Mouse (Mus musculus) testis, adult 2 months (tissue): ENCODE data around the gene A930017K11Rik. TPM values are rescaled to one million over a fixed set of nuclear protein-coding genes. Genes with fewer than 3 reads are reported as not detected.

ENCODE experiments used
- H3K27ac ChIP-seq: fragments of 200-500 bp; 2 replicates; pipeline ENCODE4 v1.5.1; 2012; ENCODE audit warnings: low read depth, low read length; ENCODE audit not compliant: control insufficient read depth, insufficient read depth
- H3K27me3 ChIP-seq: fragments of 200-500 bp; 2 replicates; pipeline ENCODE4 v1.6.1; 2012; ENCODE audit warnings: mild to moderate bottlenecking, low read length, moderate library complexity; ENCODE audit not compliant: control insufficient read depth, insufficient read depth
- H3K36me3 ChIP-seq: fragments of 200-500 bp; 2 replicates; pipeline ENCODE4 v1.6.1; 2012; ENCODE audit warnings: mild to moderate bottlenecking, low read length; ENCODE audit not compliant: control insufficient read depth, insufficient read depth
- H3K4me1 ChIP-seq: fragments of 200-500 bp; 2 replicates; pipeline ENCODE4 v1.6.1; 2012; ENCODE audit warnings: low read length; ENCODE audit not compliant: control insufficient read depth, insufficient read depth
- H3K4me3 ChIP-seq: fragments of 200-500 bp; 2 replicates; pipeline ENCODE4 v1.5.1; 2012; ENCODE audit warnings: low read depth, mild to moderate bottlenecking, low read length, moderate library complexity, mixed read lengths; ENCODE audit not compliant: control insufficient read depth
- CTCF ChIP-seq: fragments of 200-500 bp; IDR thresholded peaks from 2 replicates; pipeline ENCODE4 v1.5.1; 2012; ENCODE audit warnings: low read depth, mild to moderate bottlenecking, inconsistent platforms, low read length, moderate library complexity; ENCODE audit not compliant: control insufficient read depth, insufficient read depth, insufficient replicate concordance
- POLR2A ChIP-seq: fragments of 200-500 bp; IDR thresholded peaks from 2 replicates; pipeline ENCODE4 v1.6.1; 2012; ENCODE audit warnings: low read depth, mild to moderate bottlenecking, inconsistent platforms, low read length, moderate library complexity; ENCODE audit not compliant: control insufficient read depth
- polyA plus RNA-seq: library from polyadenylated mRNA; depleted of rRNA; stranded (reverse); fragments of >200 nt; gene quantifications from 2 replicates; pipeline ENCODE4 v1.2.3, GENCODE M21; 2012

Gene A930017K11Rik
- polyA plus RNA-seq, 1 experiment, result 0.10 TPM

DNA sequence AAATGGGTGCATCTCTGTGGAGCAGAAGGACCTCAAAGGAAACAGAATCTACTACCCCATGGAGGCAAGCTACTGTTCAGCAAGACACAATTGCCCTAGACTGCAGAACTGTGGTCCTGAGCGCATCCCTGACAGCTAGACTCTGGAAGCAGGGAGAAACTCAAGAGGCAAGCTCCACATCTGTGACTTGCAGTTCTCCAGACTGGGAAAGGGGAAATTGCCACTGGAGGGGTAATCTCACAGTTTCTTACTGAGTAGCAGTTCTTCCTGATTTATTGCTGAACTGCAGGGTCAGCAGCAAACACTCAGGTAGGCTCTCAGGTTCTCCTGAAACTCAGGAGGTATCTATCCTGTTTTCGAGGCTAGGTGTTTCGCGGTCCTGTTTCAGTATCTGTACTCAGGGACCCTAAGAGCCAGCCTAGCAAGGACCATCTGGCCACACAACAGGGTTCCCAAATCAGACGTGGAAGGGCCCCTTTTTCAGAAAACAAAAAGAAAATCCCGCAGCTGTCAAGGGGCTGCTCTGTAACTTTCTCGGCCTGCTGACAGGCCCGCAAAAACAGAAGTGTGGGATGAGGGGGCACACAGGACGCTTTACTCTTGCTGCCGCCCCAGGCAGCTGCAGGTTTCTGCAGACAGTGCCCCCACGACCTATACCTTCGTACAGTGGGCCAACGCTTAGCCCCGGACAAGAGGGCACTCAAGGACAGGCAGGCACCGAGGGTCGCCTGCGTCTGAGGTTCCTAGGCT is 32.4 kb upstream of the A930017K11Rik start:
- H3K36me3 ChIP-seq, result no peaks in the 10 kb centered on the region
- H3K4me1 ChIP-seq, result peaks cover 2% of the 10 kb centered on the region; the same call in 1 of the 2 replicates
- peak overlapping the region; percentile 75 for H3K27ac ChIP-seq
- TF ChIP-seq CTCF, result no peak
- TF ChIP-seq POLR2A, result no peak
- no peaks in the 10 kb centered on the region for H3K27me3 ChIP-seq
- peak overlapping the region; percentile 88 for H3K4me3 ChIP-seq

- H3K27ac ChIP-seq, result no peak overlapping the region
- H3K27me3 ChIP-seq, result no peaks in the 10 kb centered on the region
- no peak overlapping the region for H3K4me3 ChIP-seq
- TF ChIP-seq CTCF (no peak), POLR2A (no peak)
- H3K36me3 ChIP-seq, result no peaks in the 10 kb centered on the region
- H3K4me1 ChIP-seq, result peaks cover 2% of the 10 kb centered on the region; the same call in 1 of the 2 replicates
These were observed 31.7 kb upstream of the A930017K11Rik start for GRCm38 (mm10) chr17:25984066-25984465.

GRCm38 (mm10) chr17:25982913-25983312 is 30.5 kb upstream of the A930017K11Rik start:
- no peaks in the 10 kb centered on the region for H3K27me3 ChIP-seq
- no peak overlapping the region for H3K27ac ChIP-seq
- no peak overlapping the region for H3K4me3 ChIP-seq
- no peaks in the 10 kb centered on the region for H3K36me3 ChIP-seq
- TF ChIP-seq POLR2A, result no peak
- no peak for TF ChIP-seq CTCF
- H3K4me1 ChIP-seq, result peaks cover 2% of the 10 kb centered on the region; the same call in 1 of the 2 replicates

DNA sequence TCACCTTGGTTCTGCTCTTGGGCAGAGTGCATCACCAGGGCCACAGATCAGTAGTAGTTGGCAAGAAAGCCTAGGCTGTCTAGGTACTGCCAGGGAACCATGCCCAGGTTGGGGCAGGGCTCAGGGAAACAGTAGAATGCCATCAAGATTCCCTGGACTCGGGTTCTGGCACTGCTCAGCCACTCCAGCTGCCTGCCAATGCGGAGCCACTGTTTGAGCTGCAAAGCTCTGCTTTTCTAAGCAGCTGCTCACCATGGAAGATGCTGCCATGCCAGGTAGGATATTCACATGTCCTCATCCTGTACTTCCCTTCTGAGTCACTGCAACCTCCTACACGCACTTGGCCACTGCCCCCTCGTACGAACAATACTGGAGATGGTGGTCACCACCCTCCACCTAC is 28.5 kb upstream of the A930017K11Rik start:
- no peaks in the 10 kb centered on the region for H3K27me3 ChIP-seq
- H3K4me1 ChIP-seq, result peaks cover 2% of the 10 kb centered on the region; the same call in 1 of the 2 replicates
- no peaks in the 10 kb centered on the region for H3K36me3 ChIP-seq
- no peak overlapping the region for H3K27ac ChIP-seq
- no peak overlapping the region for H3K4me3 ChIP-seq
- TF ChIP-seq POLR2A, result no peak
- TF ChIP-seq CTCF, result no peak

- TF ChIP-seq POLR2A (no peak), CTCF (no peak)
- no peak overlapping the region for H3K4me3 ChIP-seq
- H3K36me3 ChIP-seq, result no peaks in the 10 kb centered on the region
- H3K4me1 ChIP-seq, result peaks cover 2% of the 10 kb centered on the region; the same call in 1 of the 2 replicates
- no peak overlapping the region for H3K27ac ChIP-seq
- H3K27me3 ChIP-seq, result no peaks in the 10 kb centered on the region
These were observed 27.7 kb upstream of the A930017K11Rik start for GRCm38 (mm10) chr17:25979829-25980738.

DNA sequence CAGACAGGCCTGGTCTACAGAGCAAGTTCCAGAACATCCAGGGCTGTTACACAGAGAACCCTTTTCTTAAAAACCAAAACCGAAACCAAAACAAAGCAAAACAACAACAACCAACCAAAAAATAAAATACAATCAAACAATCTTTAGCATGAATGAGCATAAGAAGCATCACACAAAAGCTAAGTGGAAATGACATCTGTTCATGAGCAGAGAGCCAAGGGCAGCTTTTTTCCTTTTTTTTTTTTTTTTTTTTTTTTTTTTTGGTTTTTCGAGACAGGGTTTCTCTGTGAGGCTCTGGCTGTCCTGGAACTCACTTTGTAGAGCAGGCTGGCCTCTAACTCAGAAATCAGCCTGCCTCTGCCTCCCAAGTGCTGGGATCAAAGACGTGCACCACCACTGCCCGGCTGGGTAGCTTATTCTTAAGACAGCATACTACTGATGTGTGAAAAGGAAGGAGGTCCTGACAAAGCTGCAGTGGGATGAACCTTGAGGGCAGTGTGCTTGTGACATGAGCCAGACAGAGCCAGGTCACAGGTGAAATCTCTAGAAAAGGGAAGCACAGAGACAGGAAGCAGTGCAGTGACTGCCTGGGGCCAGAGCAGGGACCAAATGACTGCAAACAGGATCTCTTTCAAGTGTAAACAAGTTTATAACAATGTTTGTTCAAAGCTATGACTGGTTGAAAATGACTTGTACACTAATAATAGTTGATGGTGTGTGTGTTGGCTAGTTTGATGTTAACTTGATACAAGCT is 18.8 kb upstream of the A930017K11Rik start:
- no peaks in the 10 kb centered on the region for H3K36me3 ChIP-seq
- no peaks in the 10 kb centered on the region for H3K27me3 ChIP-seq
- H3K27ac ChIP-seq, result no peak overlapping the region
- TF ChIP-seq CTCF (no peak), POLR2A (no peak)
- no peaks in the 10 kb centered on the region for H3K4me1 ChIP-seq
- H3K4me3 ChIP-seq, result no peak overlapping the region

GRCm38 (mm10) chr17:25970448-25970847 is 18.1 kb upstream of the A930017K11Rik start:
- Histone ChIP-seq H3K4me3 (no peak overlapping the region), H3K36me3 (no peaks in the 10 kb centered on the region), H3K27ac (no peak overlapping the region), H3K4me1 (no peaks in the 10 kb centered on the region), H3K27me3 (no peaks in the 10 kb centered on the region)
- TF ChIP-seq POLR2A (no peak), CTCF (no peak)
